Mouse (Mus musculus): ENCODE data around the gene Ckm. TPM values are rescaled to one million over a fixed set of nuclear protein-coding genes. Genes with fewer than 3 reads are reported as not detected.

Ckm gene
- total and polyA plus RNA-seq, 2 experiments from 2014 or later, result 4,665 to 5,632 TPM

GRCm38 (mm10) chr7:19363881-19364280 is 40.7 kb upstream of the Ckm start:
- no peaks in the 10 kb centered on the region for H3K9me3 ChIP-seq (replicated peaks; ENCODE audit: control insufficient read depth, low read length)
- H3K4me1 ChIP-seq (ENCODE audit: control insufficient read depth, insufficient read depth), result peaks cover 13% of the 10 kb centered on the region; the same call in 1 of the 2 replicates
- no peak for ATAC-seq (ENCODE audit: insufficient read depth, low read depth)
- 5% methylated on average over 18 of the region's 18 CpGs for WGBS
- H3K9ac ChIP-seq (replicated peaks; ENCODE audit: low read depth, low read length), result no peak overlapping the region
- peak overlapping the region; percentile 87 for H3K27ac ChIP-seq (ENCODE audit: low read depth)
- DNase-seq (ENCODE audit: low spot score), result peak; percentile 46
- no peaks in the 10 kb centered on the region for H3K27me3 ChIP-seq (ENCODE audit: control insufficient read depth, insufficient read depth, low read length)
- H3K4me3 ChIP-seq (ENCODE audit: low read depth, low read length), result no peak overlapping the region
- peak; percentile 84 for TF ChIP-seq CTCF (IDR thresholded peaks at IDR 0.05; ENCODE audit: low read depth)
- no peak for TF ChIP-seq EP300 (IDR thresholded peaks at IDR 0.05; ENCODE audit: low read depth)
- H3K36me3 ChIP-seq (replicated peaks; ENCODE audit: control insufficient read depth, insufficient read depth, low read length), result 0 out of 2 replicates have a peak, but pooled peaks cover 4% of the 10 kb centered on the region
- H3K4me2 ChIP-seq (ENCODE audit: low read depth, low read length), result peak overlapping the region; percentile 14

GRCm38 (mm10) chr7:19365376-19365775 is 39.2 kb upstream of the Ckm start:
- peaks cover 13% of the 10 kb centered on the region; the same call in 1 of the 2 replicates for H3K4me1 ChIP-seq (ENCODE audit: control insufficient read depth, insufficient read depth)
- ATAC-seq (ENCODE audit: insufficient read depth, low read depth), result no peak
- H3K4me2 ChIP-seq (ENCODE audit: low read depth, low read length), result no peak overlapping the region
- H3K36me3 ChIP-seq (replicated peaks; ENCODE audit: control insufficient read depth, insufficient read depth, low read length), result peaks cover 11% of the 10 kb centered on the region
- WGBS, result 49% methylated on average over 4 of the region's 4 CpGs
- H3K9ac ChIP-seq (replicated peaks; ENCODE audit: low read depth, low read length), result no peak overlapping the region
- H3K9me3 ChIP-seq (replicated peaks; ENCODE audit: control insufficient read depth, low read length), result no peaks in the 10 kb centered on the region
- no peaks in the 10 kb centered on the region for H3K27me3 ChIP-seq (ENCODE audit: control insufficient read depth, insufficient read depth, low read length)
- no peak for TF ChIP-seq EP300 (IDR thresholded peaks at IDR 0.05; ENCODE audit: low read depth)
- TF ChIP-seq CTCF (IDR thresholded peaks at IDR 0.05; ENCODE audit: low read depth), result no peak
- no peak for DNase-seq (ENCODE audit: low spot score)
- no peak overlapping the region for H3K4me3 ChIP-seq (ENCODE audit: low read depth, low read length)
- H3K27ac ChIP-seq (ENCODE audit: low read depth), result no peak overlapping the region

- no peak for TF ChIP-seq EP300 (IDR thresholded peaks at IDR 0.05; ENCODE audit: low read depth)
- no peak for TF ChIP-seq CTCF (IDR thresholded peaks at IDR 0.05; ENCODE audit: low read depth)
- Histone ChIP-seq H3K4me3 (ENCODE audit: low read depth, low read length) (no peak overlapping the region), H3K4me1 (ENCODE audit: control insufficient read depth, insufficient read depth) (peaks cover 9% of the 10 kb centered on the region; the same call in 1 of the 2 replicates), H3K4me2 (ENCODE audit: low read depth, low read length) (no peak overlapping the region), H3K27me3 (ENCODE audit: control insufficient read depth, insufficient read depth, low read length) (no peaks in the 10 kb centered on the region), H3K27ac (ENCODE audit: low read depth) (no peak overlapping the region), H3K36me3 (replicated peaks; ENCODE audit: control insufficient read depth, insufficient read depth, low read length) (peaks cover 32% of the 10 kb centered on the region), H3K9ac (replicated peaks; ENCODE audit: low read depth, low read length) (no peak overlapping the region), H3K9me3 (replicated peaks; ENCODE audit: control insufficient read depth, low read length) (no peaks in the 10 kb centered on the region)
- WGBS, result 25% methylated on average over 16 of the region's 16 CpGs
- ATAC-seq (ENCODE audit: insufficient read depth, low read depth) (no peak), DNase-seq (ENCODE audit: low spot score) (no peak)
Measured at GRCm38 (mm10) chr7:19368380-19368779, 36.2 kb upstream of the Ckm start.

GRCm38 (mm10) chr7:19369823-19370425 is 34.7 kb upstream of the Ckm start:
- H3K9me3 ChIP-seq (replicated peaks; ENCODE audit: control insufficient read depth, low read length), result no peaks in the 10 kb centered on the region
- no peaks in the 10 kb centered on the region for H3K27me3 ChIP-seq (ENCODE audit: control insufficient read depth, insufficient read depth, low read length)
- whole genome bisulfite sequencing, result 27% methylated on average over 46 of the region's 46 CpGs
- DNase-seq (ENCODE audit: low spot score), result peak; percentile 20
- H3K9ac ChIP-seq (replicated peaks; ENCODE audit: low read depth, low read length), result no peak overlapping the region; the same call in 1 of the 2 replicates
- no peak overlapping the region for H3K27ac ChIP-seq (ENCODE audit: low read depth)
- H3K4me3 ChIP-seq (ENCODE audit: low read depth, low read length), result peak overlapping the region; percentile 29
- H3K36me3 ChIP-seq (replicated peaks; ENCODE audit: control insufficient read depth, insufficient read depth, low read length), result peaks cover 44% of the 10 kb centered on the region
- 0 out of 2 replicates have a peak, but pooled peaks cover 3% of the 10 kb centered on the region for H3K4me1 ChIP-seq (ENCODE audit: control insufficient read depth, insufficient read depth)
- TF ChIP-seq EP300 (IDR thresholded peaks at IDR 0.05; ENCODE audit: low read depth), result no peak
- peak; percentile 66 for TF ChIP-seq CTCF (IDR thresholded peaks at IDR 0.05; ENCODE audit: low read depth)
- H3K4me2 ChIP-seq (ENCODE audit: low read depth, low read length), result peak overlapping the region; percentile 59
- peak; percentile 44; the same call in 1 of the 2 replicates for ATAC-seq (ENCODE audit: insufficient read depth, low read depth)

- TF ChIP-seq EP300 (IDR thresholded peaks at IDR 0.05; ENCODE audit: low read depth) (no peak), CTCF (IDR thresholded peaks at IDR 0.05; ENCODE audit: low read depth) (no peak)
- ATAC-seq (ENCODE audit: insufficient read depth, low read depth) (no peak), DNase-seq (ENCODE audit: low spot score) (no peak)
- Histone ChIP-seq H3K27ac (ENCODE audit: low read depth) (no peak overlapping the region), H3K4me1 (ENCODE audit: control insufficient read depth, insufficient read depth) (no peaks in the 10 kb centered on the region), H3K9me3 (replicated peaks; ENCODE audit: control insufficient read depth, low read length) (no peaks in the 10 kb centered on the region), H3K4me2 (ENCODE audit: low read depth, low read length) (no peak overlapping the region), H3K36me3 (replicated peaks; ENCODE audit: control insufficient read depth, insufficient read depth, low read length) (peaks cover 58% of the 10 kb centered on the region), H3K4me3 (ENCODE audit: low read depth, low read length) (no peak overlapping the region), H3K27me3 (ENCODE audit: control insufficient read depth, insufficient read depth, low read length) (no peaks in the 10 kb centered on the region), H3K9ac (replicated peaks; ENCODE audit: low read depth, low read length) (no peak overlapping the region)
- 88% methylated on average over 2 of the region's 2 CpGs for WGBS
Measured at GRCm38 (mm10) chr7:19373367-19373766, 31.2 kb upstream of the Ckm start.

GRCm38 (mm10) chr7:19375368-19375767 is 29.2 kb upstream of the Ckm start:
- Histone ChIP-seq H3K27ac (ENCODE audit: low read depth) (no peak overlapping the region), H3K27me3 (ENCODE audit: control insufficient read depth, insufficient read depth, low read length) (no peaks in the 10 kb centered on the region), H3K9ac (replicated peaks; ENCODE audit: low read depth, low read length) (no peak overlapping the region), H3K4me2 (ENCODE audit: low read depth, low read length) (no peak overlapping the region), H3K9me3 (replicated peaks; ENCODE audit: control insufficient read depth, low read length) (no peaks in the 10 kb centered on the region), H3K4me1 (ENCODE audit: control insufficient read depth, insufficient read depth) (no peaks in the 10 kb centered on the region), H3K4me3 (ENCODE audit: low read depth, low read length) (no peak overlapping the region), H3K36me3 (replicated peaks; ENCODE audit: control insufficient read depth, insufficient read depth, low read length) (peaks cover 47% of the 10 kb centered on the region)
- ATAC-seq (ENCODE audit: insufficient read depth, low read depth), result no peak
- WGBS, result 77% methylated on average over 16 of the region's 18 CpGs
- no peak for DNase-seq (ENCODE audit: low spot score)
- TF ChIP-seq CTCF (IDR thresholded peaks at IDR 0.05; ENCODE audit: low read depth) (no peak), EP300 (IDR thresholded peaks at IDR 0.05; ENCODE audit: low read depth) (no peak)

Data from heart, postnatal 0 days (tissue).